Mouse (Mus musculus) intestine, embryonic 14.5 days (tissue): ENCODE data around the gene Iffo2. TPM values are rescaled to one million over a fixed set of nuclear protein-coding genes. Genes with fewer than 3 reads are reported as not detected.

ENCODE experiments used
- ATAC-seq: fragments of 200-750 bp; cut with Nextera tagmentation; replicated peaks from 2 replicates; pipeline ENCODE4 v1.8.0; 2017; ENCODE audit warnings: low read depth, moderate number of reproducible peaks, moderate TSS enrichment, moderate library complexity; ENCODE audit not compliant: low FRiP score, low TSS enrichment
- DNase-seq: peaks from one replicate; pipeline ENCODE4 v3.0.0-alpha.2; 2018; ENCODE audit warnings: low spot score
- H3K27ac ChIP-seq: fragments of 300-500 bp; sonication (generic); 2 replicates; pipeline ENCODE4 v1.5.1; 2014; ENCODE audit warnings: low read depth, mild to moderate bottlenecking, control low read depth
- H3K27me3 ChIP-seq: fragments of 300-500 bp; sonication (generic); replicated peaks from 2 replicates; pipeline ENCODE4 v1.6.1; 2014; ENCODE audit warnings: low read length, control low read depth; ENCODE audit not compliant: control insufficient read depth, insufficient read depth
- H3K36me3 ChIP-seq: fragments of 300-500 bp; sonication (generic); 2 replicates; pipeline ENCODE4 v1.6.1; 2014; ENCODE audit warnings: low read length, control low read depth; ENCODE audit not compliant: control insufficient read depth, insufficient read depth
- H3K4me1 ChIP-seq: fragments of 300-500 bp; sonication (generic); replicated peaks from 2 replicates; pipeline ENCODE4 v1.6.1; 2014; ENCODE audit warnings: low read length, control low read depth, mixed read lengths; ENCODE audit not compliant: control insufficient read depth, insufficient read depth
- H3K4me2 ChIP-seq: fragments of 300-500 bp; sonication (generic); 2 replicates; pipeline ENCODE4 v1.6.1; 2014; ENCODE audit warnings: low read length
- H3K4me3 ChIP-seq: fragments of 300-500 bp; sonication (generic); 2 replicates; pipeline ENCODE4 v1.5.1; 2014; ENCODE audit warnings: low read depth, low read length, control low read depth, mixed read lengths
- H3K9ac ChIP-seq: fragments of 300-500 bp; sonication (generic); 2 replicates; pipeline ENCODE4 v1.6.1; 2014; ENCODE audit warnings: mild to moderate bottlenecking, low read length
- H3K9me3 ChIP-seq: fragments of 300-500 bp; sonication (generic); 2 replicates; pipeline ENCODE4 v1.6.1; 2016; ENCODE audit warnings: low read length, control low read depth; ENCODE audit not compliant: control insufficient read depth
- WGBS: fragments of 180-500 bp; shearing (Covaris S2); extraction: QIAGEN DNeasy Blood & Tissue Kit; methylation state at CpG from one replicate; pipeline ENCODE4 v1.1.7; 2014; 5-methylcytosine and 5-hydroxymethylcytosine counted together
- polyA plus RNA-seq: library from polyadenylated mRNA; unstranded; fragments of >200 nt; fragmentation: Nextera tagmentation; extraction: Ambion mirVana; gene quantifications from 2 replicates; pipeline ENCODE4 v1.2.1, GENCODE M21; 2014

The Iffo2 gene
- polyA plus RNA-seq, 1 experiment from 2014 or later, result 5.2 TPM

GRCm38 (mm10) chr4:139509069-139509468 lies 21.3 kb upstream of the Iffo2 start:
- ATAC-seq (0 out of 2 replicates have a peak, but pooled peaks have one; percentile 52), DNase-seq (no peak)
- no peak overlapping the region for H3K4me3 ChIP-seq
- WGBS, result 63% methylated on average over 2 of the region's 2 CpGs
- H3K27ac ChIP-seq, result no peak overlapping the region
- H3K9me3 ChIP-seq, result 0 out of 2 replicates have a peak, but pooled peaks cover 4% of the 10 kb centered on the region
- no peaks in the 10 kb centered on the region for H3K4me1 ChIP-seq
- H3K36me3 ChIP-seq, result no peaks in the 10 kb centered on the region
- H3K27me3 ChIP-seq, result no peaks in the 10 kb centered on the region
- no peak overlapping the region for H3K4me2 ChIP-seq
- H3K9ac ChIP-seq, result no peak overlapping the region

GRCm38 (mm10) chr4:139511557-139511956 lies 18.8 kb upstream of the Iffo2 start:
- no peak for DNase-seq
- 75% methylated on average over 2 of the region's 2 CpGs for WGBS
- Histone ChIP-seq H3K27me3 (no peaks in the 10 kb centered on the region), H3K9me3 (no peaks in the 10 kb centered on the region), H3K4me1 (no peaks in the 10 kb centered on the region), H3K4me3 (no peak overlapping the region), H3K36me3 (no peaks in the 10 kb centered on the region), H3K9ac (no peak overlapping the region), H3K27ac (no peak overlapping the region), H3K4me2 (no peak overlapping the region)
- no peak for ATAC-seq

GRCm38 (mm10) chr4:139512985-139513384 lies 17.4 kb upstream of the Iffo2 start:
- Histone ChIP-seq H3K27me3 (no peaks in the 10 kb centered on the region), H3K4me3 (no peak overlapping the region), H3K27ac (no peak overlapping the region), H3K9ac (no peak overlapping the region), H3K9me3 (no peaks in the 10 kb centered on the region; the same call in 1 of the 2 replicates), H3K4me1 (no peaks in the 10 kb centered on the region), H3K36me3 (no peaks in the 10 kb centered on the region), H3K4me2 (no peak overlapping the region)
- DNase-seq (no peak), ATAC-seq (no peak)
- 56% methylated on average over 2 of the region's 2 CpGs for WGBS

GRCm38 (mm10) chr4:139519221-139519620 lies 11.1 kb upstream of the Iffo2 start:
- no peaks in the 10 kb centered on the region; the same call in 1 of the 2 replicates for H3K9me3 ChIP-seq
- H3K27me3 ChIP-seq, result no peaks in the 10 kb centered on the region
- ATAC-seq (no peak), DNase-seq (no peak)
- no peak overlapping the region for H3K9ac ChIP-seq
- H3K27ac ChIP-seq, result no peak overlapping the region
- 0 out of 2 replicates have a peak, but pooled peaks cover 5% of the 10 kb centered on the region for H3K4me1 ChIP-seq
- H3K36me3 ChIP-seq, result no peaks in the 10 kb centered on the region
- no peak overlapping the region for H3K4me2 ChIP-seq
- 59% methylated on average over 6 of the region's 6 CpGs for WGBS
- no peak overlapping the region for H3K4me3 ChIP-seq

GRCm38 (mm10) chr4:139521926-139522325 lies 8.4 kb upstream of the Iffo2 start:
- Histone ChIP-seq H3K27me3 (no peaks in the 10 kb centered on the region), H3K4me3 (no peak overlapping the region), H3K27ac (no peak overlapping the region), H3K4me1 (0 out of 2 replicates have a peak, but pooled peaks cover 5% of the 10 kb centered on the region), H3K36me3 (no peaks in the 10 kb centered on the region), H3K9ac (no peak overlapping the region), H3K9me3 (no peaks in the 10 kb centered on the region; the same call in 1 of the 2 replicates), H3K4me2 (no peak overlapping the region)
- DNase-seq, result no peak
- no peak for ATAC-seq
- WGBS, result 93% methylated on average over 10 of the region's 10 CpGs

- DNase-seq (no peak), ATAC-seq (no peak)
- Histone ChIP-seq H3K4me3 (no peak overlapping the region), H3K36me3 (no peaks in the 10 kb centered on the region), H3K4me1 (no peaks in the 10 kb centered on the region), H3K27me3 (no peaks in the 10 kb centered on the region), H3K27ac (no peak overlapping the region), H3K9ac (no peak overlapping the region), H3K9me3 (no peaks in the 10 kb centered on the region), H3K4me2 (no peak overlapping the region)
- 75% methylated on average over 12 of the region's 12 CpGs for WGBS
Observed at GRCm38 (mm10) chr4:139526475-139526874, 3.9 kb upstream of the Iffo2 start.

GRCm38 (mm10) chr4:139532081-139532480 lies 1.7 kb downstream of the Iffo2 start:
- DNase-seq, result no peak
- no peak overlapping the region for H3K4me2 ChIP-seq
- ATAC-seq, result no peak
- H3K27me3 ChIP-seq, result no peaks in the 10 kb centered on the region
- no peak overlapping the region for H3K9ac ChIP-seq
- H3K9me3 ChIP-seq, result no peaks in the 10 kb centered on the region
- H3K36me3 ChIP-seq, result no peaks in the 10 kb centered on the region
- no peak overlapping the region for H3K4me3 ChIP-seq
- 0 out of 2 replicates have a peak, but pooled peaks cover 9% of the 10 kb centered on the region for H3K4me1 ChIP-seq
- no peak overlapping the region for H3K27ac ChIP-seq
- 87% methylated on average over 10 of the region's 10 CpGs for WGBS

GRCm38 (mm10) chr4:139535127-139535695 lies 4.9 kb downstream of the Iffo2 start:
- DNase-seq (peak; percentile 67), ATAC-seq (peak; percentile 75)
- 24% methylated on average over 12 of the region's 12 CpGs for whole genome bisulfite sequencing
- Histone ChIP-seq H3K4me2 (no peak overlapping the region), H3K9me3 (no peaks in the 10 kb centered on the region), H3K4me1 (0 out of 2 replicates have a peak, but pooled peaks cover 9% of the 10 kb centered on the region), H3K9ac (0 out of 2 replicates have a peak overlapping the region, but pooled peaks have one; percentile 5), H3K27ac (peak overlapping the region; percentile 57), H3K4me3 (no peak overlapping the region), H3K27me3 (no peaks in the 10 kb centered on the region), H3K36me3 (no peaks in the 10 kb centered on the region)

- Histone ChIP-seq H3K27me3 (no peaks in the 10 kb centered on the region), H3K4me2 (no peak overlapping the region), H3K27ac (peak overlapping the region; percentile 57), H3K9ac (0 out of 2 replicates have a peak overlapping the region, but pooled peaks have one; percentile 5), H3K4me3 (no peak overlapping the region), H3K9me3 (no peaks in the 10 kb centered on the region), H3K36me3 (no peaks in the 10 kb centered on the region), H3K4me1 (0 out of 2 replicates have a peak, but pooled peaks cover 9% of the 10 kb centered on the region)
- no peak for DNase-seq
- ATAC-seq, result no peak; the same call in 1 of the 2 replicates
- 51% methylated on average over 7 of the region's 7 CpGs for WGBS
Observed at GRCm38 (mm10) chr4:139535719-139536118, 5.4 kb downstream of the Iffo2 start.
